Mouse (Mus musculus): ENCODE measurements around the gene Arhgef3.
A peak's percentile ranks its signal among the peaks of the same experiment; 100 is the strongest.

The Arhgef3 gene

DNA sequence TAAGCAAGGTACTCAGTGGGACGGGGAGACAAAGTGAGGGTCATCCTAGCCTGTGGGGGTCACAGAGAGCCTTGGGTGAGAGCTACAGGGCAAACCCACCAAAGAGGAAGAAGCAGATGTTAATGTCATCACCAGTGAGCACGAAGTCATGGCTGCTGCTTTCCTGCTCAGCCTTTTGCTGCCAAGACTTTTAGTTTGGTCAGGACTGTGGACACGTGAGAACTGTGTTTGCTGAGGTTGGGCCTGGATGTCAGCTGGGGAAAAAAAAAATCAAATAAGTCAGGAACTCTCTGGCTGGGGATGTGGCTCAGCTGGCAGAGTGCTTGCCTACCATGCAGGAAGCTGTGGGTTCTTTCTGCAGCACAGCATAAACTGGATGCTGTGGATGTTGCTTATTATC lies 213.2 kb downstream of the Arhgef3 start:
- DNase-seq = no peak

DNA sequence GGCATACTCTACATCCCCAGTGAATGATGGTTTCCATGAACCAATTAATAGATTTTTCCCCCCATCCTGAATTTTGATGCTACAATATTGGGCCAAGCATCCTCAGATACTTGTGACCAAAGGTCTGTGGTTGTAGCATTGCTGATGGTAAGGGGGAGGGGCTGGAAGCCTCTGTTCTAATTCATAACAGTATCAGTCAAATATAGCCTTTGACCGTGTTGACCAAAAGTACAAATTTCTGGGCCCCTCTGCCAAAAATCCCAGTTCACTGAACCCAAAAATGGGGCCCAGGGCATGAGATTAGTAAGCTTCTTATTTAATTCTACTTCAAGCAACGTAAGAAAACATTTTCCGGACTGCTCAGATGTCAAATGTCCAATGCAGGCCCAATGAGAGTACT lies 214.3 kb downstream of the Arhgef3 start:
- DNase-seq = no peak

DNA sequence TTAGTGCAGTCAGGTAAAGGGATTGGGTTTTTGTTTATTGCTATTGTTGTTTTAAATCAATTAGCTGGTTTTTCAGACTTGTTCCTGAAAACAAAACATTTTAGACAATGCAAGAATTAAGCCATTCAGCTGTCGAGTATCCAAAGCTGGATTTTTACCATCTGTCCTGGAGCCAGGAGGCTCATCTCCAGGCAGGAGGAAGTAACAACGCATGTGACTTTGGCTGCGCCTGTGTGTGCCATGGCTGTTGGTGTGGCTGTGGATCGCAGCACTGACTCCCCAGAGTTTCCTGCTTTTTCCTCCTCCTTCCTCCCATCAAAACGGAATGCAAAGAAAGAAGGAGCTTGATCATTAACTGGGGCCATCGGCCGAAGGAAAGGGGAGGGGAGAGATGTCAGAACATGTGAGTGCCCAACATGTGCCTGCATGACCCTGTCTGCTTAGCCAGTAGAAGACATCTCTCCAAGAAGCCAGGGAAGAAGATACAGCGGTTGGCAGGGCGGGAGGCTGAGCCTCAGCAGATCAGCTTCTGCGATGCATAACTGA lies 216.9 kb downstream of the Arhgef3 start:
- DNase-seq = no peak

DNA sequence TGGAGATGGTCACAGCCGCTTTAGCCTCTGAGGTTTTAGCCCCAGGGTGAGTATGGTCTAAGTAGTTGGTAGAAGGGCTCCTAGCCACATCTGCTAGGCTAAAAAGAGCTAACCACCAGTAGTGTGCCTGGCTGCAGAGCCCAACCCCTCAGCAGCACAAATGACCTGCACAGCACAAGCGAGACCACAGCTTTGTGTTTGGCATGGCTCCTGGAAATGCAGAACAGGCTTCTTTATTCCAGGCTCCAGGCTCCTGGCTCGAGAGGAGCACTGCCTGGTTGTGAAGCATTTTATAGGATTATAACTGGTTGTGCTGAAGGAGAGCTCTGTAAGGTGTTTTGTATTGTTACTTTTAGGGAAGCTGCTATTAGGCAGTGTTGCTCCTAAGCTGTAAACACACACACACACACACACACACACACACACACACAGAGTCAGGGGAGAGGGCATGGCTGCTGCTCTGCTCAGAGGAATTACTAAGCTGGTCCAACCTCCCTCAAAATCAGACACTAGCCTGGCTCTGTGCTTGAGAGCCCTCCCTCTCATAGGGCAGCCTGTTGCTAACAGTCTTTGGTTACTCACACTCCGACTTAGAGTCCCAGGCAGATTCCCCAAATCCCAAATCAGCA lies 217.8 kb downstream of the Arhgef3 start:
- DNase-seq = no peak

DNA sequence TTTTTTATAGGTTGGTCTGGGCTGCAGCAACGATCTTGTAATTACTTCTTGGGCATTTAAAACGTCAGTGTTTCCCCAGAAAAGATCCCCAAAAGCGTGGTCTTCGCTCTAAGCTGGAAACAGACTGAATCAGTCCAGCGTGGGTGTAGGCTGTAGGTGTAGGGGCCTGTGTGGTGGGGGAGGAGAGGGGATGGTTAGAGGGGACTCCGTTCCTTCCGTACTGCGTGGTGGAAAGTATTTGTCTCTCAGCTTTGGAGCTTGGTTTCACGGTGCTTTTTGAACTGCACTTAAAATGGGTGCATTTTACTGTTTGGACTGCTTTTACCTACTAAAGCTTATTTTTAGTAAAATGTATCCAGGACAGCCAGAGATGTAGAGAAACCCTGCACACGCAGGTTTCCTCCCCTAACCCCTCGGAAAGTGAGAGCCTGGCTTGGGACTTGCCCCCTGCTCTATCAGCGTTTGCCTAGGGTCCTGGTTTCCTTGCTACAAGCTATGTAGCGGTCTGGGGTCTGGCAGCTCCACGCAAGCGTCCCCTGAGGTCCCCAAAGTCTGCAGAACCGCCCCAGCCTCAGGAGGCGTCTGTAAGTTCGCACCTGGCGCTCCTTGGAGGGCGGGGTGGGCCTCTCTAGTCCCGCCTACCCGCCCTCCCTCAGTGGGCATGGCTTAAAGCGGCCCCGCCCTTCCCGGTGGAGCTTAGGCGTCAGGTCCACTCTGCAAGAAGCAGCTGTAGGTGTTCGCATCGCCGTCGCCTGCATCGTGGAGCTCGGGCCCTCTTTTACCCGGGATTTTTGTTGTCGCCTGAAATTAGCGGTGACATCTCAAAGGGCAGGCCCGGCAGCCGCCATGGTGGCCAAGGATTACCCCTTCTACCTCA lies 220.9 kb downstream of the Arhgef3 start:
- peak; percentile 83 for DNase-seq

DNA sequence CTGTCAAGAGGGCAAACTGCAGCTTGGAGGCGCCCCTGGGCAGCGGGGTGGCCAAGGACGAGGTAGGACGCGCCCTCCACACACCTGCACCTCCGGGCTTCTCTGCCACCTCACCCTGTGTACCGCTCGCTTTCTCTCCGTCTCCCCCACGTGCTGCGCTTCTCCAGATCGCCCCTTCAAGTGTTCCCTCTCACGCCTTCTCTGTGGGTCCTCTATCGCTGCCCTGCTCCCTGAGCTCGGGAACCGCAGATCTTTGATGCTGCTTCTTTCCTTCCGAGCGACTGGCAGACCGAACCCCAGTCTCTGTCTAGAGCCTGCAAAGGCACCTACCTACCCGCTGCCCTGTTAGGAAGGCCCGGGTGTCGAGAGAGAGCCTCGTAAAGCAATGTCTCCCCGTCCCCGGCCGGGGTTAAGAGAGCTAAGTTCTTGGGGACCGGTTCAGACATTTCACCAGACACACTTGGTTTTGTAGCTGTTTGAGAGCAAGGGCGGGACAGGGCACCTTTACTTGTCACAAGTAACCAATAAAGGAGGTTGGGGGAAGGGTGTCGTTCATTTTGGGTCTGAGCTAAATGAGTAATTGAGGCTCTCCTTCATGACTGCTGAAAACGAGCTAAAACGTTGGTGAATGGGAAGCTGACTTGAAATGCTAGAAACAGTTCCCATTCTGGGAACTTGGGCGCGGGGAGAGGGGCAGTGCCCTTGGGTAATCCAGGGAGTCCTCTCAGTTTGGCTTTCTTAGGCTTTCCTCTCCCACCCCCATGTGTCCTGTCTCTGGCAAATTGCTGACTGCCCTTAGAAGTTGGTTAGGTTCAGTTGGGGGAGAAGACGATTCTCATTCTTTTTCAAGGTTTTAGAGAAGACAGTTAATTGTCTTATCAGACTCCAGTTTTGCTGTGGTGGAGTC lies 221.8 kb downstream of the Arhgef3 start:
- peak; percentile 53 for DNase-seq

DNA sequence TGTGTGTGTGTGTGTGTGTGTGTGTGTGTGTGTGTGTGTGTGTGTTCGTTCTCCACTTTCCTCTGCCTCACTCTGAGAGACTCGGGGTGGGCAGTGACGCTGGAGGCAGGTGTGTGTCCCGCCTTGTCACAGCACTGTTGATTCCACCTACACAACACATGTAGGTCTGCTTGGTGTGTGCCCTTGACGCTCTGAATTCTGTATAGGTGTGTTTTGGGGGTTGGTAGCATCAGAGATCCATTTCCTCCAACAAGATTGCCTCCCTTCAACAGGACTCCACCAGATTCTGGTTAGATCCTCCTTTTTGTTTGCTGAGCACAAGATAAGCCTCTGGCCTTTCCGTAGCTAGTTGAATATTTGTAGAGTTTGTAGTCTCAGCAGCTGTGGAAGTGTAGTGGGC lies 222.5 kb downstream of the Arhgef3 start:
- DNase-seq = no peak

DNA sequence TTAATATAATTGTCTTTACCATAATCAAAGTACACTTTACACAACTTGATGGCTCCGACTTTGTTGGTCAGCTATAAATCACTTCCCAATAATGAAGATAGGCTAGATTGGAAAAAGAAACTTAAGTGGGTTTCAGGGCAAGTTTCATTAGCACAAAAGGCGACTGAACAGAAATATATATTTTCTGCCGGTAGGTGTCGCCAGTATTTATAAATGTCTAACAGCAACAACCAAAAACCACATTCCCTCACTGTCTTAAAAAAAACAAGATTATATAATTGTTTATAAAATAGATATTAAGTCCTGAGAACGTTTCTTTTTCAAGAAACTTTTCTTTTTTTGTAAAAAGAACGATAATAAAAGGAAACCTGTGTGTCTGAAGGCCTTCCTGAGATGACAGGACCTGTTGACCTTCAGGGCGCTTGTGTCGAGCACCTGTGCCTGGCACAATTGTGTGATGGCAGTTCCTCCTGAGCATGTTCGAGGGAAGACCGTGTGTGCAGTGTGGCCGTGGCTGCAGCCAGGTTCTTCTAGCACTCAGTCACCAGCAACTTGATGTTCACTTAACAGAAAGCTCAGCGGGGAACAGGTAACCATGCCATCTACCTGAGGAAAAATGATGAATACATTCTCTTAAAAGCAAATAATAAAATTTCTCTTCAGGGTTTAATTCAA lies 223.5 kb downstream of the Arhgef3 start:
- peak; percentile 63 for DNase-seq

DNA sequence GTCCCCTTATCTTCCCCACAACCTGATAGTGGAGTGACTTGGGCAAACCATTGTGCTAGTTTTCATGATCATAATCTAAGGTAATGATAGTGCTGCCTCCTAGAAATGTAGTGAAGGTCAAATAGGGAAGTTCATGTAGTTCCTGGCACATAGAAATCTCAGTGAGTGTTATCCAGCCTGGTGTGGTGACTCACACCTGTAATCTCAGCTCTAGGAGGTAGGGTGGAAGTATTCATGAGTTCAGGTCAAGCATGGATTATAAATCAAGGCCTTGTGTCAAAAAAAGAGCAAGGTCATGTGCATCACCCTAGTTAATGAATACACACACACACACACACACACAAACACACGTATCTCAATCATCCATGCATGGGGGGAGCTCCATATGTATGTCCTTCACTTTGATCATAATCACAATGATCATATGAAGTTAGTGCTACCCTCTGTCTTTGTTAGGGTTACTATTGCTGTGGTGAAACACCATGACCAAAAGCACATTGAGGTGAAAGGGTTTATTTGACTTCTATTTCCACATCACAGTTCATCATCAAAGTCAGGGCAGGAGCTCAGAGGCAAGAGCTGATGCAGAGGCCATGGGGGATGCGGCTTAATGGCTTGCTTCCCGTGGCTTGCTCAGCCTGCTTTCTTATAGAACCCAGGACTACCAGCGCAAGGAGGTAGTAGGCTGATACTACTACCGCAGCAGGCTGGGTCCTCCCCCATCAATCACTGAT lies 226.2 kb downstream of the Arhgef3 start:
- DNase-seq = no peak

DNA sequence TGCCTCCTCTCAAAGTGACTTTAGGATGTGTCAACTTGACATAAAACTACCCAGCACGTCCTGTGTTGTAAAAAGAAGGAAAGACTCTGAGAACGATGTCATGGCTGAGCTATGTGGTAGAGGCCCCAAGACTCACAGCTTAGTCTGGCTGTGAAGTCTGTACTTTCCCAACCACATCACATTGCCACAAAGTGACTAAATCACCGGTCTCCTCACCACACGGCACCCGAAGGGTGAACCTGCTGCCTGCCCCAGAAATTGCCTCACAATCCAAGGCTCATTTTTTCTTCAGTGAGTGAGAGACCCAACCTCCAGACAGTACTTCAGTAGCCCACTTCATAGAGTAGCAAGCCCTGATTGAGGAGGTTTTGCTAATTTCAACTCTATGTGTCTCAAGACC lies 226.8 kb downstream of the Arhgef3 start:
- DNase-seq = no peak

DNA sequence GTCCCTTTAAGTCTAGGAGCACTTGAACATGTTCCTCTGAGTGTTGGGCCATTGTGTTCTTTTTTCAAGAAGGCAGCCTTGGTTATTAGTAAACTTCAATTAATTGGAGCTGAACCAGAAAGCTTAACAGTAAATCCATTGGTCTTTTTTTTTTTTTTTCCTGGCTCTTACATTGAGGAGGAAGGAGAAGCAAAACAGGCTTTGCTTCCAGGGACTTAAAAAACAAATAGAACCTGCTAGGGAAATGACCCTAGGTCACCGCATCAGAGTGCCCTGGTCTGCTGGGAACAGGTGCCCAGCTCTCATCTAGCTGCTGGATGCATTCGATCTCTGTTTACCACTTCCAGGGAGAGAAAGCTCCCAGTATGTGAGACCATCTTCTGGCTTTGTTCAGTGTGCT lies 227.8 kb downstream of the Arhgef3 start:
- no peak for DNase-seq

DNA sequence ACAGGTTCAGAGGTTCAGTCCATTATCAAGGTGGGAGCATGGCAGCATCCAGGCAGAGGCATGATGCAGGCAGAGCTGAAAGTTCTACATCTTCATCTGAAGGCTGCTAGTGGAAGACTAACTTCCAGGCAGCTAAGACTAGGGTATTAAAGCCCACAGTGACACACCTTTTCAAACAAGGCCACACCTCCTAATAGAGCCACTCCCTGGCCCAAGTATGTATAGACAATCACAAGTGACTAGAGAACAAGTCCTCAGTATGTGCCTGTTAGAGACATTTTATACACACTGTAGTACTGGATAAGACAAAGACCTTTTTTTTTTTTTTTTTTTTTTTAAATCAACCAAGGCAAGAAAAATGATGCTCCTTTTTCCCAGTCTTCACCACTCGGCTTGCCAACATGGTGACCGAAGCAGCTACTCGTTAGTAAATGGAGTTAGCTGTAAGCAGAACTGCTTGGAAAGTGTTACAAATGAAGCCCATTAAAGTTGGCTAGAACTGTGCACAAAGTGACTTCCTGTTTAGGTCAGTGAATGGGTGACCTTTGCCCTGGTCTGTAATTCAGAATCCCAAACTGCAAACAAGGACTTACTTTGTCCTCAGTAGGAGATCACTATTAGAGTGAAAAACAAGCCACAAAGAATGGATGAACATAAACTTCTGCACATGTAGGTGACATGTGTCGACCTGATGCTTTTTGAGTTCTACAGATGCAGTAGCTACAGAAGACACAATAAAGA lies 229.7 kb downstream of the Arhgef3 start:
- DNase-seq = no peak

DNA sequence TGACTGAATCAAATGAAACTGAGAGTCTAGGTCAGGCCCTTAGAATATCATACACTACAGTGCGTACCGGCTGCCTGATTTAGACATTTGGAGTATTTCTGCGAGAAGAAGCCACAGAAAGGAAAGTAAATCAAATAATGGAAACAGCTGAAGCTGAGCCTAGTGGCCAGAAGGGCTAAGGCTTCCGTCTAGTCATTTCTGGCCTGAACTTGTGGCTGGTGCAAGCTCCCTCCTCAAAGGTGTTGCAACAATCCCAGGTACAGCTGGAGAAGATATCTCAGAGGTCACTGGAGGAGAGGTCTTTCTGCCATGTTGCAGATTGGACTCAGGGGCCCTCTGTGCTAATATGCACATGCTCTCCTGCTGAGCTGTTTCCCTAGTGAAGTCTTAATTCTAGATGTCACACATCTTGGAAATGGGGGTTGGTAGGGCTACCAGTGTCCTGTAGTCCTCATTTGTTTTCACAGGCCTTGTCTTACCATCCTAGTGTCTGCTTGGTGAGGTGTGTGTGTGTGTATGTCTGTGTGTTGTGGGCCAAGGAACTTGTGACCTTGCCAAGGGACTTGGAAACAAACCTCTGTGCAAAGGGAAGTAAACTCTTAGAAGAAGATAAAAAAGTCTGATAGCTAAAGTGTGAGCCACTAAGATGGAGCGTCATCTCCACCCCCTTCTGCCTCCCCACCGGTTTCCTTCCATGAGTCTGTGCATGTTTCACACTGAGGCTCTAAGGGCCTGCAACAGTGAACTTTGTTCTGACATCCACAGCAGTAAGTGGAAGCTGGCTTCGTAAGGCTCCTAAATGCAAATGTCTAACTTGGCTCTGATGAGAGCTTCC lies 230.6 kb downstream of the Arhgef3 start:
- DNase-seq = no peak

DNA sequence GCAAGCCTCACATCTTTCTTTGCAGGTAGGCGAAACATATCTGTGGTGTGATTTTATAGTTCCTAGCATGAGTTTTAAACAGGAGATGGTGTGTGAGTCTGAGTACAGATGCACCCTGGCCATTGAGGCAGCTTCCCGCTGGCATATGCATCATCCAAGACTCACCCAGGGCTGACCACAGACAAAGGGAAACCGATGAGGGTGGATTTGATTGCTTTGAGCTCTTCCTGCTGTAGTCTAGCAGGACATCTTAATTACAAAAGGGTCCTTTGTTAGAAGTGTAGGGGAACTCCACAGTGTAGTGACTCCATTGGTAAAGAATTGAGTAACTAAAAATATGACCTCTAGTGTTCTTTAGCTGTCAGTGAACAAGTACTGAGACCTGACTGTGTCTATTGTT lies 232.5 kb downstream of the Arhgef3 start:
- peak; percentile 47 for DNase-seq

DNA sequence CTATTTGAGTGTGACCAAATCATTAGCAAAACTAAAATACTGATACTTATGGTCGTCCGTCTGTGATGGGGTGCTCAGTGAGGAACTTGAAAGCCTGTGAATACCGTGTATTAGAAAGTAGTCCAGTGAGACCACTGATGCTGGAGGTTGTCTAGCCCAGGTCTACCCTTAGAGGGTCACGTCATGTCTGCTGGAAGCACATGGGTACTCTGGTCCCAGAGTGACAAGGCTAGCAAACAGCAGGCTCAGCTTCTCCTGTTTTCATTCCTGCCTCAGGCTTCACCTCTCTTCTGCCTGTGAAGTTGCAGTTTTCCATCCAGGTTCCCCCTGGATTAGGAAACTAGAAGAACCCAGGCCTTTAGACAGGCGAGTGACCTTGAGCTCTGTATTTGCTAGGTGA lies 233.0 kb downstream of the Arhgef3 start:
- no peak for DNase-seq

DNA sequence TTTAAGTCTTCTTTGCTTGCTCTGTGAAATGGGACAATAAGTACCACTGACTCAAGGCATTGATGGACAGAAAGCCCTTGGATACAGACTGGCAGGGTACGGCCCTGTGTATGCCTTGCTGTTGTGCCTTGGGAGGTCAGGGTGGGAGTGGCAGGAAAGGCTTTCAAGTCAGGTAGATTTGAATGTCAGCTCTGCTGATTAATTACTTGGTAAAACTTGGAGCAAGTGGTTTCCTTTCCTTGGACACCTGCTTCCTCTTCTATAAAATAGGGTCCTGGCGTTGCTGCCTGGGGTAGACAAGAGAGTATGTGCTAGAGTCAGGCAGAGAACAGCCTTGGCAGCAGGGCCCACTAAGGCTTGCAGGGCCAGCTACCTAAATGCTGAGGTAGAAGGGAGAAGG lies 233.4 kb downstream of the Arhgef3 start:
- DNase-seq = no peak

DNA sequence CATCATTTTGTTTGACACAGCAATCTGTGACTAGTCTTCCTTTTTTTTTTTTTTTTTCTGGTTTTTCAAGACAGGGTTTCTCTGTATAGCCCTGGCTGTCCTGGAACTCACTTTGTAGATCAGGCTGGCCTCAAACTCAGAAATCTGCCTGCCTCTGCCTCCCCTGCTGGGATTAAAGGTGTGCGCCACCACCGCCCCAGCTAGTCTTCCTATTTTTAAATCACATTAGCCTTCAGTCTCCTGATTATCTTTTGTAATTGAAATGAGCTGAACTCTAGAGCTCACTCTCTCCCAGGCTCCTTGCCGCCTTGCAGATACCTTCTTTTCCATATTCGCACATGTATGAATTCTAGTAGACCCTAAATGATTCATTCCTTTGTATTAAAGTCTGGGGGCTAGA lies 234.0 kb downstream of the Arhgef3 start:
- no peak for DNase-seq

DNA sequence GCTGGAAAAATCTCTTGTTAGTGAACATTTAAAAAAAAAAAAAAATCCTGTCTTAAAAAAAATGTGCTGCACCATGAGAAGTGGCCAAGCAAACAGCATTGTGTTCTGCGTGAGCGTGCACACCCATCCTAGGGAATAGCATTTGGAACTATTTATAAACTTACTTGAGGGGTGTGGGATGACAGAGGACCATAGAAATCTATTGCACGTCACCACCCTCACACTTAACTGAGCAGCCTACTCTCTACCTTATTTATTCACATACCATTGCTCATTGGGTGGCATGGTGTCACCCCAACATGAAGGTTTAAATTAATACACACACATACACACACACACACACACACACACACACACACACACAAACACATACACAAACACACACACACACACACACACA lies 234.4 kb downstream of the Arhgef3 start:
- DNase-seq = no peak

DNA sequence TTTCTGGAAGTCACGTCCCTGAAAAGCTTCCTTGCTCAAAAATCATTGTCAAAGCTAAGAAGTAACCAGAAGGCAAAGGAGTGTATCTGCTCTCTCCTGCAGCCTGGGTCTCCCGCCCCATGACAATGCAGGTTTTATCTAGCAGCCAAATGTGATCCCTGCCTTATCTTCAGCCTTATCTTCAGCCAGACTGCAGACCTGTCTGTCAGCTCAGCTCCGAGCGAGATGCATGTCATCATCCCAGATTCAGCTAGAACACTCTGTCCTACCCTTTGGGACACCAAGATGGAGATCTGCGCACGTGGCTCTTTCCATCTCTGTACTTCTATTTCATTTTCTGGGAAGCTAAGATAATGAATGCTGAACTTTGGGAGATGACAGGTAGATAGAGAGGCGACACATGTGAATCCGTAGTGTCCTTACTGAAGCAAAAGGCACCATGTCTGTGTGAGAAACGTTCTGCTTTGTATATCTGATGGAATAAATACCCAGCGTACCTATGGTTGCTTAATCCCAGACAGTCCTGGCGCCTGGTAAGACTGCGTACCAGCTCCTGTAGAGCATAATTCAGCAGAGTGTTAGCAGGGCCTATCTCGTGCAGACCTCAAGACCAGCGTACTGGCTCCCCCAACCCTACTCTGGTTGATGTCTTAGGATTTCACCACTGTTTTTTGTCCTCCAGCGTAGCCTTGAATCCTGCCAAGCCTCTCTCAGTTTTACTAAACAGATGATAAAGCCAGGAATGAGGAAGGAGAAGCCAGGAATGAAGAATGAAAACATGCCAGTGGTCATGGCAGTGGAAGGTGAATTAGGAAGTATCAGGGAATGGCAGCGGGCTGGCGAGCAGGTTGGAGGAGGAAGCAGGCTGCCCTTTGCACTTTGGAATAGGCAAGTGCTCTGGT lies 235.4 kb downstream of the Arhgef3 start:
- no peak for DNase-seq
